Mouse (Mus musculus) small intestine, adult 2 months (tissue): ENCODE data around the gene Cav1. TPM values are rescaled to one million over a fixed set of nuclear protein-coding genes. Genes with fewer than 3 reads are reported as not detected.

Experiments used
- H3K27ac ChIP-seq: fragments of 200-500 bp; 2 replicates; pipeline ENCODE4 v1.5.1; 2012; ENCODE audit warnings: low read depth, low read length, control low read depth, inconsistent platforms; ENCODE audit not compliant: insufficient read depth
- H3K27me3 ChIP-seq: fragments of 200-500 bp; 2 replicates; pipeline ENCODE4 v1.6.1; 2012; ENCODE audit warnings: mild to moderate bottlenecking, moderate library complexity, low read length, inconsistent platforms; ENCODE audit not compliant: control insufficient read depth, insufficient read depth
- H3K36me3 ChIP-seq: fragments of 200-500 bp; 2 replicates; pipeline ENCODE4 v1.6.1; 2012; ENCODE audit warnings: mild to moderate bottlenecking, low read length, control low read depth, inconsistent platforms; ENCODE audit not compliant: control insufficient read depth, insufficient read depth
- H3K4me1 ChIP-seq: fragments of 200-500 bp; 2 replicates; pipeline ENCODE4 v1.6.1; 2012; ENCODE audit warnings: low read length, inconsistent platforms, mixed read lengths; ENCODE audit not compliant: control insufficient read depth, insufficient read depth, insufficient read length
- H3K4me3 ChIP-seq: fragments of 200-500 bp; 2 replicates; pipeline ENCODE4 v1.5.1; 2012; ENCODE audit warnings: low read depth, mild to moderate bottlenecking, control low read depth, inconsistent platforms, low read length, moderate library complexity
- CTCF ChIP-seq: fragments of 200-500 bp; IDR thresholded peaks from 2 replicates; pipeline ENCODE4 v1.5.1; 2012; ENCODE audit warnings: low read depth, mild to moderate bottlenecking, control low read depth, inconsistent platforms, low read length, moderate library complexity, mixed read lengths; ENCODE audit not compliant: insufficient replicate concordance, insufficient read length; ENCODE audit errors: extremely low read depth
- POLR2A ChIP-seq: fragments of 200-500 bp; IDR thresholded peaks from 2 replicates; pipeline ENCODE4 v1.6.1; 2012; ENCODE audit warnings: low read depth, mild to moderate bottlenecking, control low read depth, inconsistent platforms, low read length, moderate library complexity
- WGBS: fragments of 180-500 bp; shearing (Covaris S2); methylation state at CpG from one replicate; pipeline ENCODE4 v1.1.7; 2018; 5-methylcytosine and 5-hydroxymethylcytosine counted together
- polyA plus RNA-seq: library from polyadenylated mRNA; depleted of rRNA; stranded (reverse); fragments of >200 nt; gene quantifications from 2 replicates; pipeline ENCODE4 v1.2.3, GENCODE M21; 2012

The Cav1 gene
- polyA plus RNA-seq, 1 experiment, result 95.8 TPM

GRCm38 (mm10) chr6:17280939-17281756 lies 25.0 kb upstream of the Cav1 start, which contains the start of gene Cav2:
Cav2 (plus strand) TSS chr6:17281185.
- TF ChIP-seq POLR2A (no peak), CTCF (no peak)
- H3K4me1 ChIP-seq, result peaks cover 7% of the 10 kb centered on the region; the same call in 1 of the 2 replicates
- H3K27me3 ChIP-seq, result no peaks in the 10 kb centered on the region
- peak within 1 kb of the TSS; percentile 68 for H3K4me3 ChIP-seq
- no peaks in the 10 kb centered on the region for H3K36me3 ChIP-seq
- WGBS, result 1% methylated on average over 39 of the region's 40 CpGs
- peak within 1 kb of the TSS; percentile 82 for H3K27ac ChIP-seq

GRCm38 (mm10) chr6:17281757-17282092 lies 24.4 kb upstream of the Cav1 start:
- TF ChIP-seq POLR2A (no peak), CTCF (no peak)
- Histone ChIP-seq H3K27ac (peak overlapping the region; percentile 82), H3K4me1 (peaks cover 7% of the 10 kb centered on the region; the same call in 1 of the 2 replicates), H3K27me3 (no peaks in the 10 kb centered on the region), H3K36me3 (no peaks in the 10 kb centered on the region), H3K4me3 (peak overlapping the region; percentile 68)
- 33% methylated on average over 8 of the region's 8 CpGs for WGBS

GRCm38 (mm10) chr6:17282159-17282558 lies 24.0 kb upstream of the Cav1 start:
- WGBS, result 54% methylated on average over 5 of the region's 5 CpGs
- H3K4me1 ChIP-seq, result peaks cover 9% of the 10 kb centered on the region; the same call in 1 of the 2 replicates
- TF ChIP-seq CTCF, result no peak
- no peak for TF ChIP-seq POLR2A
- no peaks in the 10 kb centered on the region for H3K36me3 ChIP-seq
- no peaks in the 10 kb centered on the region for H3K27me3 ChIP-seq
- H3K27ac ChIP-seq, result peak overlapping the region; percentile 41; the same call in 1 of the 2 replicates
- H3K4me3 ChIP-seq, result peak overlapping the region; percentile 68; the same call in 1 of the 2 replicates

- WGBS, result 52% methylated on average over 3 of the region's 3 CpGs
- Histone ChIP-seq H3K27me3 (no peaks in the 10 kb centered on the region), H3K4me3 (no peak overlapping the region), H3K4me1 (peaks cover 9% of the 10 kb centered on the region; the same call in 1 of the 2 replicates), H3K36me3 (no peaks in the 10 kb centered on the region), H3K27ac (no peak overlapping the region)
- no peak for TF ChIP-seq CTCF
- no peak for TF ChIP-seq POLR2A
Observed at GRCm38 (mm10) chr6:17283834-17284233, 22.3 kb upstream of the Cav1 start.

- Histone ChIP-seq H3K36me3 (no peaks in the 10 kb centered on the region), H3K4me1 (0 out of 2 replicates have a peak, but pooled peaks cover 2% of the 10 kb centered on the region), H3K27me3 (no peaks in the 10 kb centered on the region), H3K27ac (peak overlapping the region; percentile 22; the same call in 1 of the 2 replicates), H3K4me3 (no peak overlapping the region)
- no peak for TF ChIP-seq CTCF
- no peak for TF ChIP-seq POLR2A
- WGBS, result 64% methylated on average over 4 of the region's 4 CpGs
Observed at GRCm38 (mm10) chr6:17286381-17286780, 19.8 kb upstream of the Cav1 start.

GRCm38 (mm10) chr6:17295116-17295515 lies 11.0 kb upstream of the Cav1 start:
- no peak overlapping the region for H3K27ac ChIP-seq
- no peaks in the 10 kb centered on the region for H3K36me3 ChIP-seq
- no peaks in the 10 kb centered on the region for H3K4me1 ChIP-seq
- WGBS, result 81% methylated on average over 5 of the region's 5 CpGs
- TF ChIP-seq POLR2A, result no peak
- TF ChIP-seq CTCF, result no peak
- no peaks in the 10 kb centered on the region for H3K27me3 ChIP-seq
- no peak overlapping the region for H3K4me3 ChIP-seq

- Histone ChIP-seq H3K27me3 (peaks cover 19% of the 10 kb centered on the region), H3K27ac (peak overlapping the region; percentile 89), H3K36me3 (no peaks in the 10 kb centered on the region), H3K4me1 (no peaks in the 10 kb centered on the region), H3K4me3 (peak overlapping the region; percentile 71)
- TF ChIP-seq POLR2A, result no peak
- no peak for TF ChIP-seq CTCF
- WGBS, result 1% methylated on average over 18 of the region's 19 CpGs
Observed at GRCm38 (mm10) chr6:17306602-17307325, 629 bp downstream of the Cav1 start.
